Mouse (Mus musculus): Measurements from ENCODE around the gene Mrps21. TPM values are rescaled to one million over a fixed set of nuclear protein-coding genes. Genes with fewer than 3 reads are reported as not detected.

Mrps21 gene
- total and polyA plus RNA-seq, 3 experiments: 251 to 557 (median 317) TPM

- H3K9ac ChIP-seq (ENCODE audit: insufficient read depth, low read depth): peak overlapping the region; percentile 58; the same call in 1 of the 2 replicates
- peaks cover 40% of the 10 kb centered on the region for H3K79me2 ChIP-seq (replicated peaks; ENCODE audit: control insufficient read depth, extremely low read depth, insufficient read depth, poor library complexity, severe bottlenecking)
- H3K4me1 ChIP-seq (ENCODE audit: control insufficient read depth in 1 of 2, insufficient read depth in 2 of 2): peaks cover 4 to 29% of the 10 kb centered on the region in 2 experiments; a peak in 2 of 4 replicates
- H3K4me3 ChIP-seq (replicated peaks in 1 of 3; ENCODE audit: low read depth in 2 of 3, low read length in 2 of 3, poor library complexity in 1 of 3): peak overlapping the region; percentile 52 to 74 (median 61)
- H3K36me3 ChIP-seq (replicated peaks in 1 of 2; ENCODE audit: control insufficient read depth in 1 of 2, insufficient read depth in 1 of 2, low read length in 1 of 2): peaks cover 0 to 6% of the 10 kb centered on the region in 2 experiments
- dilution Hi-C loops (cut with MboI; ENCODE audit: extremely low pct_ligation_motif_present, extremely low pct_unique_long_range_greater_than_20kb, low sequenced_read_pairs): no loop called here
- DNase-seq (ENCODE audit: extremely low read depth): peak; percentile 99
- H3K27ac ChIP-seq (ENCODE audit: insufficient read depth, low read depth): peak overlapping the region; percentile 90
- H3K27me3 ChIP-seq (replicated peaks): no peaks in the 10 kb centered on the region
- H3K9me3 ChIP-seq (replicated peaks; ENCODE audit: low read length): no peaks in the 10 kb centered on the region
- H3K4me2 ChIP-seq (ENCODE audit: insufficient read depth, low read depth, poor library complexity, severe bottlenecking): peak overlapping the region; percentile 85; the same call in 1 of the 2 replicates
- in situ Hi-C loops (cut with MboI; ENCODE audit: low pct_ligation_motif_present, low pct_unique_long_range_greater_than_20kb, low sequenced_read_pairs): no loop called here
- TF ChIP-seq PAX5 (IDR thresholded peaks at IDR 0.05; ENCODE audit: low read length): no peak
- no peak for TF ChIP-seq JUN (IDR thresholded peaks at IDR 0.05; ENCODE audit: insufficient read depth, low read depth, low read length)
- peak; percentile 82 for TF ChIP-seq NRF1 (IDR thresholded peaks at IDR 0.05; ENCODE audit: low read depth, low read length)
- no peak for TF ChIP-seq SMC3 (IDR thresholded peaks at IDR 0.05; ENCODE audit: low read depth, low read length)
- peak; percentile 81 for TF ChIP-seq POLR2A (IDR thresholded peaks at IDR 0.05; ENCODE audit: low read depth, low read length)
- peak; percentile 47; the same call in 1 of the 2 replicates for TF ChIP-seq MEF2A (IDR thresholded peaks at IDR 0.05; ENCODE audit: borderline replicate concordance, low read depth, low read length)
- peak; percentile 64 for TF ChIP-seq ZMIZ1 (IDR thresholded peaks at IDR 0.05; ENCODE audit: low read depth, low read length)
- peak; percentile 26; the same call in 1 of the 2 replicates for TF ChIP-seq KAT2A (IDR thresholded peaks at IDR 0.05; ENCODE audit: insufficient replicate concordance, low read length)
- peak; percentile 81 for TF ChIP-seq NELFE (IDR thresholded peaks at IDR 0.05; ENCODE audit: low read depth, low read length)
- peak; percentile 82 for TF ChIP-seq MYC (IDR thresholded peaks at IDR 0.05; ENCODE audit: low read depth, low read length)
- no peak for TF ChIP-seq RAD21 (IDR thresholded peaks at IDR 0.05; ENCODE audit: low read depth, low read length)
- TF ChIP-seq TBP (conservative IDR thresholded peaks at IDR 0.05; ENCODE audit: low read depth, low read length): peak; percentile 86
- TF ChIP-seq MAX (IDR thresholded peaks at IDR 0.05; ENCODE audit: low read length): peak; percentile 90
- peak; percentile 74 for TF ChIP-seq MXI1 (IDR thresholded peaks at IDR 0.05; ENCODE audit: low read depth, low read length)
- no peak for TF ChIP-seq ETS1 (conservative IDR thresholded peaks at IDR 0.05; ENCODE audit: low read depth, low read length)
- TF ChIP-seq POLR2AphosphoS2 (IDR thresholded peaks at IDR 0.05; ENCODE audit: low read depth, low read length): no peak
- no peak for TF ChIP-seq SIN3A (IDR thresholded peaks at IDR 0.05; ENCODE audit: low read length)
- TF ChIP-seq MAZ (IDR thresholded peaks at IDR 0.05; ENCODE audit: low read depth, low read length): peak; percentile 92; the same call in 1 of the 2 replicates
- TF ChIP-seq BHLHE40 (IDR thresholded peaks at IDR 0.05; ENCODE audit: low read depth, low read length): peak; percentile 64
- no peak for TF ChIP-seq RCOR1 (conservative IDR thresholded peaks at IDR 0.05; ENCODE audit: low read depth, low read length)
- TF ChIP-seq TCF12 (IDR thresholded peaks at IDR 0.05; ENCODE audit: low read depth, low read length): peak; percentile 82; the same call in 1 of the 2 replicates
- peak; percentile 28 for TF ChIP-seq IRF4 (IDR thresholded peaks at IDR 0.05; ENCODE audit: low read depth, low read length)
- peak; percentile 71 for TF ChIP-seq HCFC1 (IDR thresholded peaks at IDR 0.05; ENCODE audit: low read depth, low read length)
- TF ChIP-seq ELF1 (IDR thresholded peaks at IDR 0.05; ENCODE audit: low read depth, low read length): peak; percentile 73
- TF ChIP-seq USF1 (IDR thresholded peaks at IDR 0.05; ENCODE audit: low read depth, low read length): peak; percentile 43
Measured at GRCm38 (mm10) chr3:95819351-95819985, 51.9 kb downstream of the Mrps21 start.
